Mouse (Mus musculus): ENCODE results near the gene Cyp26a1.

DNA sequence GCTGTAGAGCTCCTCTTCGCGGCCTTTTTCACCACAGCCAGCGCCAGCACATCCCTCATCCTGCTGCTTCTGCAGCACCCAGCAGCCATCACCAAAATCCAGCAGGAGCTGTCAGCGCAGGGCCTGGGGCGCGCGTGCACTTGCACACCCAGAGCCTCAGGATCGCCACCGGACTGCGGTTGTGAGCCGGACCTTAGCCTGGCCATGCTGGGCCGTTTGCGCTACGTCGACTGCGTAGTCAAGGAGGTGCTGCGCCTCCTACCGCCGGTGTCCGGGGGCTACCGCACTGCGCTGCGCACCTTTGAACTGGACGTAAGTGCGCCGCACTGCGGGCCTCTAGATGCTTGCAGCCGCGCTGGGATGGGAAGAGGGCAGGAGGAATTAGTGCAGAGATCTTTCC lies 6.9 kb upstream of the Cyp26a1 start:
- no peak for TF ChIP-seq TAL1 (IDR thresholded peaks at IDR 0.05; ENCODE audit: low read length)
- TF ChIP-seq GATA1 (IDR thresholded peaks at IDR 0.05; ENCODE audit: low read length) = no peak
